Mouse (Mus musculus) mesoderm, embryonic 11.5 days (tissue): ENCODE data around the gene Zcchc4.
"Not testable (repeated sequence)": the region's sequence is repeated elsewhere in the genome, so short reads cannot be mapped to it uniquely, and the experiment has no call there.

ENCODE experiments used
- DNase-seq: peaks from one replicate; pipeline ENCODE4 v3.0.0-alpha.2; 2012; ENCODE audit warnings: low read depth, low spot score

Gene Zcchc4

DNA sequence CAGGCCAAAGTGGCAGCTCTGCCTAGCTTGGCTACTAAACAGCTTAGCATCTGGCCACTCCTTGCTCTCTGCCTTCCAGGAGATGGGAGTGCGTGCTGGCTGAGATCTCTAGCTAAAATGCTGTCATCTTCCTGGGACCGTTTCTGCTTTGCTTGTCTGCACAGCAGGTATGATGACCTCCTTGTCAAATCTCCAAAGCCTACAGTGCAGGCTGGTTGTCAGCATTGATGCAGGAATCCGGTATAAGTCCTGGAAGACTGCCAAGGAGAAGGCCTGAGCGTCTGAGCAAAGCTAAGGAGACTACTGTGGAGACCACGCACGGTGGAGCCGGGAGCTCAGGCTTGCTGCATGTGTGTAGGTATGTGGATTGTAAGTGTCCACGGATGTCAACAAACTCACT, at the start of gene Zcchc4:
Gene Zcchc4, plus strand, starts transcription at position 173 of the 400 bp plus-strand sequence.
- no peak for DNase-seq

- DNase-seq = no peak
These were observed 47.5 kb upstream of the Zcchc4 start for GRCm38 (mm10) chr5:52727747-52728146.

- DNase-seq = no peak
These were observed 42.4 kb upstream of the Zcchc4 start for GRCm38 (mm10) chr5:52732811-52733210.

DNA sequence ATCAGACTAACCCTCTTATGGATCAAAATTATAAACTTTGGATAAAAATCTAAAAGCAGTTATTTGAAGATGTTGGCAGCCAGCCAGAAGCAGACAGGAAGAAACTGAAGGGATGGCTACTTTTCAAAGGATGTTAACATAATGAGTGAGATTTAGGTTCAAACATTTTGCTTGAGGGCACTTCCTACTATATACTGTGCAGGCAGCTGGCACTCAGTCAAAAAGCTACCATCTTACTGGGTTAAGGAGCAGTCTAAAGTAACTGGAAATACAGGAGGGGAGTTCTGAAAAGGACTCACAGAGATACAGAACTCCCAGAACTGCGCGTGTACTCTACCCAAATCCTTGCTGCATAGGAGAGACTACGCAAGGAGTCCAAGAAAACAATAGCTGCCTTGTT, 39.2 kb upstream of the Zcchc4 start:
- no peak for DNase-seq

GRCm38 (mm10) chr5:52741391-52742111, 33.7 kb upstream of the Zcchc4 start, which contains the start of gene Pi4k2b:
TSS of gene Pi4k2b (plus strand) at chr5:52741574.
- DNase-seq = peak; percentile 80

DNA sequence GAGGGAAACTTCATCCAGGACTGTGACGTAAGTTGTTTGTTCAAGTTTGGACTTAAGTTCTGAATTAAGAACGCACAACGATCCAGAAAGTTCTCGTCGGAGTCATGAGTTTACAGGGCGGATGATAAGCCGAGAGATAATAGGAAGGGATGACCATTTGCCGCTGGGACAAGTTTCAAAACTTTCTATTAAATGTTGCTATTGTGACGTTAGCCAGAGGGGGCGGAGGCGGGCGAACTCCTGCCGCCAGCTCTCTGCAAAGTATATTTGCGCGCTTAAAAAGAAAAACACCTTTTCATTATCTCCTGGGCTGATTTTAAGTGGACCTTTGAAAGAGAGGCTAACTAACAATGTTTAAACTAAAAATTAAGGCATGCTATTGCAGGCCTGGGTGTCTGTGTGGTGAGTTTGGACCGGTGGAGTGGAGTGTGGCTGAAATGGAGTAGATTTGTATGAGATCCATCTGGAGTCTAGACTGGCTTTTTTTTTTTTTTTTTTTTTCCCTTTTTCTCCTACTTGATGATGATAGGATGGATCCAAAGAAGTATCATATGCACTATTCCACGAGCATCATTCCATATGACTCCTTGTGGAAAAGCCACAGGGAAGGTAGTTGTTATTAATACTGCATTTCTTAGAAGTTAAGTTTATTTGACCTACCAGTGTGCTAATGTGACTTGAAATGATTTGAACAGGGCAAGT, 32.9 kb upstream of the Zcchc4 start:
- DNase-seq = peak; percentile 50

DNA sequence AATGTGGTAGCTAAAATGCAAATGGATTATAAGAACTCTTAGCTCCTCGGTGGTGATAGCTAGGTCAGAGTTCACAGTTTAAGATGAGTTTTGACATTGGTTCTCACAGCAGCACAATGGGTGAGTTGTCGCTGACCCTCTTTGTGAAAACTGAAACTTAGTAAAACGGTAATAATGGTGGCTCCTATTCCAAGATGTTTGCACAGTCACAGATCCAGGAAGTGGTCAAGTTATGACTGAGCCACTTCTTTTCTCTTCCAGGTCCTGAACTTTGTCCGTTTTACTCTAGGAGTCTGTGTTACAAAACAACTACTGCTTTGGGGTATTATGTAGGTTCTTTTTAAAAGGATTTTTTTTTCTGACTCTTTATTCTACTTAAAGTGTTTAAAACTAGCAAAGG, 32.0 kb upstream of the Zcchc4 start:
- no peak for DNase-seq

DNA sequence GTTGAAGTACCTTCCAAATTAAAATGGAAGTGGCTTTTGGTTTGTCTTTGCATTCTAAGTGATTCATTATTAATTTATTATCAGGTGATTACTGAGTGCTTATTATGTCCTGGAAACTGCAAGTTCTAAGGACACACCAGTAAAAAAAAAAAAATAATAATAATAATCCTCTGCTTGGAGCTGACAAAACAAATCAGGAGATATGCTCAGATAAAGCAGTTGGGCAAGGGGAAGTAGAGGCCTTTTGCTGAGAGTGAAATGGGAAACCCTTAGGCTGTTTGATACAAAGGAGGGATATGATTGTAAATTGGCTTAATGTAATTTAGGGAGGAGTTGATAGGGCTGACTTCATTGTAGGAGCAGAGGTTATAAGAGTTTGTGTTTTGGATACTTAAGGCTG, 28.3 kb upstream of the Zcchc4 start:
- no peak for DNase-seq

DNA sequence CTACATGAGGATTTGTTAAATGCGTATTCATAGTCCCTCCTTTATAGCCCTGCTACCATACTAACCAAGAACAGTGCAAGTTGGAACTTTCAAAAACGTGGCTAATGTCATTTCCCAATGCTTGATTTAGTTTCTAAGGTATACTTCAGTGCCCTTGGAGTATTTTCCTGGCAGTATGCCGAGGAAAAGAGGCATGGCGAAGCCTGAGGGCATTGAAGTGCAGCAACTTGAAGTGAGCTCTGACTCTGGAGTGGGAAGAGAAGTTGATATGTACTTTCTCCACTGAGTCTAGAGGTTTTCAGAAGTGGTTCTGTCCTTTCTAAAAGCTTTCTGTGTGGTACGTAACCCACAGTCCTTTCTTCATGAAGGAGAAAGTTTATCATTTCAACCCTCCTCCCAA, 26.5 kb upstream of the Zcchc4 start:
- no peak for DNase-seq

- no peak for DNase-seq
These were observed 22.1 kb upstream of the Zcchc4 start for GRCm38 (mm10) chr5:52753146-52753545.

DNA sequence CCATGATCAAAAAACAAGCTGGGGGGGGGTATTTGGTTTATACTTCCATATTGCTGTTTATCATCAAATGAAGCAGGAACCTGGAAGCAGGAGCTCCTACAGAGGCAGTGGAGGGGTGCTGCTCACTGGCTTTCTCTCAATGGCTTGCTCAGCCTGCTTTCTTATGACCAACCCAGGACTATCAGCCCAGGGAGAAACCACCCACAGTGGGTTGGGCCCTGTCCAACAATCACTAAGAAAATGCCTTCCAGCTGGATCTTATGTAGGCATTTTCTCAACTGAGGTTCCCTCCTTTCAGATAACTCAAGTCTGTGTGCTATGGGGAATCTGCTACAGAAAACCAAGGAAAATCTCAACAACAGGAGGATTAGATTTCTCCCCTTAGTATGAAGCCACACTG, 21.0 kb upstream of the Zcchc4 start:
- no peak for DNase-seq

DNA sequence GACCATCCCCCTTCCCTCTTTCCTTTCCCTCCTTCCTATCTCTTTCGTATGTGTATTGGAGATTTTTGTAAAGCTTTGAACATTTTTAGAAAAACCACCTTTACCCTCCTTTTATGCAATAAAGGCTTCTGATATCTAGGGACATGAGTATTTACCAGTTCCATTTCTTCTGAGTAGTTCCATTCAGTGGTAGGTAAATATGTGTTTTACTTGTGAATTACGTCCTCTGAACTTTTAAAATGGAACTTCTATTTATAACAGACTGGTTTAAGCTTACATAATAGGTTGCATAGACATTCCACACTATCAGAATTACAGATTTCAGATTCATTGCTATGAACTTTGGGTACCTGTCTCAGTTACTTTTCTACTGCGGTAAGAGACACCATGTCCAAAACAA, 19.9 kb upstream of the Zcchc4 start:
- no peak for DNase-seq

DNA sequence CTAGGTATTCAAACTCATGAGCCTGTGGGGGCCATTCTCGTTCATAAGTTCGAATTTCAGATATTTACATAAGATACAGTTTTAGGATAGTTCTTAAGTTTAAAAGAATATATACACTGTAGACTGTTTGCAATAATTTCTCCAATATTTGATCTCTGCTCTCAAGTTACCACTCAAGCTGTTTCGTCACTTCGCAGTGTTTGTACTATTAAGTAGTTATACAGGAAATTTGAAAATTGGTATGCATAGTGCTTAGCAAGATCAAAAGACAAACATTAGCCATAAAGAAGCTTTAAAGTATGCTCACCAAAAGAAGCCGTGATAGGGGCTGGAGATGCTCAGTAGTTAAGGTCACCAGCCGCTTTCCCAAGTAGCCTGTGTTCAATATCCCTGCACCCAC, 19.2 kb upstream of the Zcchc4 start:
- DNase-seq = no peak

GRCm38 (mm10) chr5:52762586-52762985, 12.6 kb upstream of the Zcchc4 start:
- no peak for DNase-seq

- DNase-seq = no peak
These were observed 942 bp upstream of the Zcchc4 start for GRCm38 (mm10) chr5:52774267-52774666.

DNA sequence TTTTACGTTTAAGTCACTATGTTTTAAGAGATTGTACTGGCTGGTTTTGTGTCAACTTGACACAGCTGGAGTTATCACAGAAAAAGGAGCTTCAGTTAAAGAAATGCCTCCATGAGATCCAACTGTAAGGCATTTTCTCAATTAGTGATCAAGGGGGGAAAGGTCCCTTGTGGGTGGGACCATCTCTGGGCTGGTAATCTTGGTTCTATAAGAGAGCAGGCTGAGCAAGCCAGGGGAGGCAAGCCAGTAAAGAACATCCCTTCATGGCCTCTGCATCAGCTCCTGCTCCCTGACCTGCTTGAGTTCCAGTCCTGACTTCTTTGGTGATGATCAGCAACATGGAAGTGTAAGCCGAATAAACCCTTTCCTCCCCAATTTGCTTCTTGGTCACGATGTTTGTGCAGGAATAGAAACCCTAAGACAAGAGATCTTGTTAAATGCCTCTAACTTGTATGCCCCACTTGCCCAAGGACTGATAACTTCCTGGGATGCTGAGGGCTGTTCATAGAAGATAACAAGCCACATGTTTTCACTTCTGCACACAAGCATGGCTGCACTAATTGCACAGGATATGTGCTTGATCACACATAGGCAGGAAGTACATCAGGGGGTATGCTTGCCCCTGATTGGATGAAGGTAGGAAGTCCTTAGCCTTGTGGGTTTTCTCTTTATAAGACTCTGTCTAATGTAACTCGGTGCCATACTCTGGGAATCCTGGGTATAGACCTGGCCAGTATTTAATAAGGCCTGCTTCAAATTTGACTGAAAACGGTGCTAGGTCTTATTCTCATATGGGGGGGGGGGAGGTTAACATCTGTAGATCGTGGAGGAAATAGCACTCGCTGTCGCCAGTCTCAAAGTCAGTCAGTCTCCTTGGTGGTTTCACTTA, 1.5 kb downstream of the Zcchc4 start:
- DNase-seq = not testable (repeated sequence)

GRCm38 (mm10) chr5:52782523-52783250, 7.5 kb downstream of the Zcchc4 start:
- DNase-seq = peak; percentile 90

DNA sequence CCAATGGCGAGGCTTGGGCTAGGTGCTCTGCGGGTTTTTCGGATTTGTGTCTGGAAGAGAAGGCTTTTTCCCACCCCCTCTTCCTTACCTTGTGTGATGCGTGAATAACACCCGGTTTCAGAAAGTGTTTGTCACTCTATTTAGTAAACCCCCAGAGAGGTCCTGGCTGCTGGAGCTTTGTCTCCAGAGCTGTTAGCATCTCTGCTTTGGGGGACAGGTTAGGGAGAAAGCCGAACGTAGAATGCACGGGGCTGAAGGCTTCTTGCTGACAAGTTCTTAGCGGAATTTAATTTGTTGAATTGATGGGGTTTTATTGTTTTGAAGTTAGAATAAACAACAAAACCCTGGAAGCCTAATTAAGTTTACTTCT, 8.0 kb downstream of the Zcchc4 start:
- no peak for DNase-seq

- DNase-seq = no peak
These were observed 8.7 kb downstream of the Zcchc4 start for GRCm38 (mm10) chr5:52783957-52784356.

DNA sequence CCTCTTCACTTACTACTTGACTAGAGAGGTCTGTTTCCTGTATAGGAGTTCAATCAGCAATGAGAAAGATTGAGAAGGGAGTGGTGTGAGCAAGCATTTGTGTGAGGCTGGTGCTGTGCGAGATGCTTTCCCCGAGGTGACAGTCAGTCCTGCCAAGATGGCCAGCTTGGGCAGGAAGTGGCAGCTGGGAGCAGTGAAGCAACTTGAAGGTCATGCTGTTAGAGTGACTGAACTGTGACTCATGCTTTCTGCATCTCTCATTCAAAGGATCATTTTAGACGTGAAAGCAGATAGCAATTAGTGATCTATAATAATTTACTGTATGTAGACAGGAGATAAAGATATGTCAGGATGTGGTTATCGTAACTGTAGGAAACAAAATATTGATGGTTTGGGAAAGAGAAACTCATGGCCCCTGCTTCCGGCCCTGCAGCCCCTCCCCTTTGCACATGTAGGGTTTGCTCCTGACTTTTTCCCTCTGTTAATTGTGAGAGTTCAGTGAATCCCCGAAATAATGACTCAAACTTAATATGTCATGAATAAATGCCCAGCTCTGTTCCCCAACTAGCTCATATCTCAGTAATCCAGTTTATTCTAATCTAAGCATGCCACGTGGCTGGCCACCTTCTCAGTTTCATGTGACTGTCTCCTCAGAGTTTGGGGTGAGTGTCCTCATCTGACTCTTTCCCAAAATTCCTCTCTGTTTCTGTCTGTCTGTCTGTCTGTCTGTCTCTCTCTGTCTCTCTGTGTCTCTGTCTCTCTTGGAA, 11.5 kb downstream of the Zcchc4 start:
- no peak for DNase-seq

- no peak for DNase-seq
These were observed 18.0 kb downstream of the Zcchc4 start for GRCm38 (mm10) chr5:52793230-52793629.
